In the genomic region with DNA sequence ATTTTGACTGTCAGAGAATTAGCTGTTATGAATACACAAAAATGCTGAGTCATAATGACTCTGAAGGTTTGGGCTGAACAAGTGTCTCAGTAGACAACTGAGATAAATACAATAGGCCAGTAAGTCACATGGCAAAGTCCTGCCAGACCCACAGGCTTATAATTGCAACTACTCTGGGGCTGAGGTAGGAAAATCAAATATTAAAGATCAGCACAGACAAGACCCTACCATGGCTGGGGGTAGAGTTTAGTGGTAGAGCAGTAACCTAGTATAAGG, we compare ENCODE assay signal across 8 mouse cellular contexts. TPM values are rescaled to one million over a fixed set of nuclear protein-coding genes. Genes with fewer than 3 reads are reported as not detected.
DNase-seq lines count a peak whose midpoint lies in the region; ATAC-seq and TF ChIP-seq lines count a peak whose summit lies in the region.

No protein-coding gene starts in this region.

- H3K4me3 ChIP-seq in embryonic facial prominence, embryonic 11.5 days (ENCODE audit: low read depth, low read length) = no peak overlapping the region
- no peak overlapping the region for H3K4me3 ChIP-seq in embryonic facial prominence, embryonic 10.5 days
- H3K4me3 ChIP-seq in bone marrow macrophage, adult 2 months (ENCODE audit: insufficient read depth, low read length) = no peak overlapping the region

- no peak for ATAC-seq in embryonic facial prominence, embryonic 11.5 days (replicated peaks; ENCODE audit: insufficient number of reproducible peaks, low FRiP score, low TSS enrichment, low read depth)

- H3K9ac ChIP-seq in embryonic facial prominence, embryonic 11.5 days (replicated peaks; ENCODE audit: low read length) = no peak overlapping the region

- no peaks in the 10 kb centered on the region for H3K27me3 ChIP-seq in embryonic facial prominence, embryonic 11.5 days (ENCODE audit: control insufficient read depth, insufficient read depth, low read length)
- H3K27me3 ChIP-seq in embryonic facial prominence, embryonic 10.5 days (replicated peaks; ENCODE audit: low read depth, poor library complexity, severe bottlenecking) = no peaks in the 10 kb centered on the region

- no peaks in the 10 kb centered on the region for H3K4me1 ChIP-seq in embryonic facial prominence, embryonic 11.5 days (ENCODE audit: control insufficient read depth, insufficient read depth, low read length)
- H3K4me1 ChIP-seq in embryonic facial prominence, embryonic 10.5 days = peaks cover 9% of the 10 kb centered on the region
- H3K4me1 ChIP-seq in bone marrow macrophage, adult 2 months (ENCODE audit: control insufficient read depth, insufficient read depth, low read length) = peaks cover 26% of the 10 kb centered on the region

- H3K4me2 ChIP-seq in embryonic facial prominence, embryonic 11.5 days (ENCODE audit: low read depth, low read length) = no peak overlapping the region

- peak; percentile 8 for DNase-seq in embryonic facial prominence, embryonic 11.5 days (ENCODE audit: low spot score)
- no peak for DNase-seq in embryonic facial prominence, embryonic 10.5 days (ENCODE audit: low spot score)
- peak; percentile 57 for DNase-seq in 3T3-L1 (ENCODE audit: low read depth, low spot score)
- DNase-seq in liver = peak; percentile 58
- DNase-seq in neural tube, embryonic 10.5 days (ENCODE audit: extremely low spot score, low spot score) = no peak
- DNase-seq in thymus, adult 18-20 months = no peak
- no peak for DNase-seq in left cerebral cortex, adult 8-10 months (ENCODE audit: low spot score in 2 of 2)

- H3K9me3 ChIP-seq in embryonic facial prominence, embryonic 11.5 days (replicated peaks; ENCODE audit: control insufficient read depth, low read length) = no peaks in the 10 kb centered on the region
- no peaks in the 10 kb centered on the region for H3K9me3 ChIP-seq in embryonic facial prominence, embryonic 10.5 days

- no peak overlapping the region for H3K27ac ChIP-seq in embryonic facial prominence, embryonic 11.5 days (replicated peaks; ENCODE audit: low read depth, low read length)
- no peak overlapping the region for H3K27ac ChIP-seq in embryonic facial prominence, embryonic 10.5 days (replicated peaks)
- peak overlapping the region; percentile 60 for H3K27ac ChIP-seq in bone marrow macrophage, adult 2 months (ENCODE audit: insufficient read depth, low read depth, low read length)

- no peak for TF ChIP-seq POLR2A in bone marrow macrophage, adult 2 months (IDR thresholded peaks at IDR 0.05; ENCODE audit: borderline replicate concordance, low read depth, low read length)

- no peak for TF ChIP-seq CTCF in bone marrow macrophage, adult 2 months (IDR thresholded peaks at IDR 0.05; ENCODE audit: low read depth, low read length)

- no peaks in the 10 kb centered on the region for H3K36me3 ChIP-seq in embryonic facial prominence, embryonic 11.5 days (replicated peaks; ENCODE audit: control insufficient read depth, insufficient read depth, low read depth, low read length)
- peaks cover 11% of the 10 kb centered on the region for H3K36me3 ChIP-seq in embryonic facial prominence, embryonic 10.5 days (replicated peaks)

RNA-seq across cellular contexts. Expression of gene Tbce, which starts 5.4 kb away (rescaled TPM):
- polyA plus RNA-seq in embryonic facial prominence, embryonic 11.5 days (2014; fragmentation: Nextera tagmentation; extraction: Ambion mirVana) = 57.4 and 67.7 TPM in 2 replicates
- 48.4 and 49.1 TPM in 2 replicates for polyA plus RNA-seq in embryonic facial prominence, embryonic 10.5 days (2016; fragmentation: Nextera tagmentation; extraction: Ambion mirVana)
- polyA plus RNA-seq in bone marrow macrophage, adult 2 months (2012; ENCODE audit: insufficient read depth, insufficient read length, missing spikeins) = 65.1 and 107 TPM in 2 replicates
- total RNA-seq in left cerebral cortex, adult 8-10 months (2022) = 10 to 100 TPM; 69.9 to 76.0 (median 72.6) TPM

RNA-seq across cellular contexts. Expression of gene Arid4b, which starts 29.0 kb away (rescaled TPM):
- polyA plus RNA-seq in embryonic facial prominence, embryonic 11.5 days (2014; fragmentation: Nextera tagmentation; extraction: Ambion mirVana) = 77.6 and 85.0 TPM in 2 replicates
- polyA plus RNA-seq in embryonic facial prominence, embryonic 10.5 days (2016; fragmentation: Nextera tagmentation; extraction: Ambion mirVana) = 78.5 and 79.2 TPM in 2 replicates
- 28.0 and 32.5 TPM in 2 replicates for polyA plus RNA-seq in bone marrow macrophage, adult 2 months (2012; ENCODE audit: insufficient read depth, insufficient read length, missing spikeins)
- 10 to 100 TPM; 45.7 to 48.7 (median 48.0) TPM for total RNA-seq in left cerebral cortex, adult 8-10 months (2022)

RNA-seq across cellular contexts. Expression of gene Ggps1, which starts 29.3 kb away (rescaled TPM):
- polyA plus RNA-seq in embryonic facial prominence, embryonic 11.5 days (2014; fragmentation: Nextera tagmentation; extraction: Ambion mirVana) = 69.9 and 75.6 TPM in 2 replicates
- polyA plus RNA-seq in embryonic facial prominence, embryonic 10.5 days (2016; fragmentation: Nextera tagmentation; extraction: Ambion mirVana) = 60.7 and 61.0 TPM in 2 replicates
- 26.6 and 29.9 TPM in 2 replicates for polyA plus RNA-seq in bone marrow macrophage, adult 2 months (2012; ENCODE audit: insufficient read depth, insufficient read length, missing spikeins)
- total RNA-seq in left cerebral cortex, adult 8-10 months (2022) = 10 to 100 TPM; 63.1 to 69.2 (median 67.5) TPM

Comparison
In these comparisons a context has a peak if more than half of its experiments do, and no peak if none do; other contexts are left out.
1. DNase-seq: peak in embryonic facial prominence, embryonic 11.5 days (single experiment), 3T3-L1 (single experiment) and liver (single experiment); none in embryonic facial prominence, embryonic 10.5 days (single experiment), neural tube, embryonic 10.5 days (single experiment), thymus, adult 18-20 months (0 of 2) and left cerebral cortex, adult 8-10 months (0 of 2).